Mouse (Mus musculus) intestine, embryonic 16.5 days (tissue): ENCODE results near the gene Atg7. TPM values are rescaled to one million over a fixed set of nuclear protein-coding genes. Genes with fewer than 3 reads are reported as not detected.

Source experiments
- ATAC-seq: fragments of 200-750 bp; cut with Nextera tagmentation; 2 replicates; pipeline ENCODE4 v1.8.0; 2017; ENCODE audit warnings: moderate TSS enrichment, moderate library complexity
- H3K27ac ChIP-seq: fragments of 300-500 bp; sonication (generic); 2 replicates; pipeline ENCODE4 v1.5.1; 2014; ENCODE audit warnings: mild to moderate bottlenecking, low read length
- H3K27me3 ChIP-seq: fragments of 300-500 bp; sonication (generic); replicated peaks from 2 replicates; pipeline ENCODE4 v1.6.1; 2014; ENCODE audit warnings: low read length, control low read depth, mixed read lengths; ENCODE audit not compliant: control insufficient read depth, insufficient read depth
- H3K36me3 ChIP-seq: fragments of 300-500 bp; sonication (generic); 2 replicates; pipeline ENCODE4 v1.6.1; 2014; ENCODE audit warnings: low read length, control low read depth; ENCODE audit not compliant: control insufficient read depth, insufficient read depth
- H3K4me1 ChIP-seq: fragments of 300-500 bp; sonication (generic); 2 replicates; pipeline ENCODE4 v1.6.1; 2014; ENCODE audit warnings: low read length, control low read depth, mixed read lengths; ENCODE audit not compliant: control insufficient read depth, insufficient read depth
- H3K4me2 ChIP-seq: fragments of 300-500 bp; sonication (generic); 2 replicates; pipeline ENCODE4 v1.6.1; 2014; ENCODE audit warnings: low read depth, low read length, control low read depth
- H3K4me3 ChIP-seq: fragments of 300-500 bp; sonication (generic); 2 replicates; pipeline ENCODE4 v1.5.1; 2014; ENCODE audit warnings: mild to moderate bottlenecking, low read length
- H3K9ac ChIP-seq: fragments of 300-500 bp; sonication (generic); 2 replicates; pipeline ENCODE4 v1.6.1; 2014; ENCODE audit warnings: low read depth, low read length
- H3K9me3 ChIP-seq: fragments of 300-500 bp; sonication (generic); 2 replicates; pipeline ENCODE4 v1.6.1; 2016; ENCODE audit warnings: low read length, control low read depth; ENCODE audit not compliant: control insufficient read depth
- WGBS: fragments of 180-500 bp; shearing (Covaris S2); extraction: QIAGEN DNeasy Blood & Tissue Kit; methylation state at CpG from one replicate; pipeline ENCODE4 v1.1.7; 2014; 5-methylcytosine and 5-hydroxymethylcytosine counted together
- polyA plus RNA-seq: library from polyadenylated mRNA; unstranded; fragments of >200 nt; fragmentation: Nextera tagmentation; extraction: Ambion mirVana; gene quantifications from 2 replicates; pipeline ENCODE4 v1.2.1, GENCODE M21; 2015

The Atg7 gene
- polyA plus RNA-seq, 1 experiment from 2014 or later = 25.5 TPM

- H3K27ac ChIP-seq = no peak overlapping the region
- no peak for ATAC-seq
- 57% methylated on average over 3 of the region's 3 CpGs for WGBS
These were observed 143.6 kb downstream of the Atg7 start for GRCm38 (mm10) chr6:114786461-114786860.

GRCm38 (mm10) chr6:114787606-114788005, 144.7 kb downstream of the Atg7 start:
- Histone ChIP-seq H3K27me3 (no peaks in the 10 kb centered on the region), H3K36me3 (no peaks in the 10 kb centered on the region), H3K4me2 (no peak overlapping the region), H3K4me1 (peaks cover 4% of the 10 kb centered on the region; the same call in 1 of the 2 replicates), H3K27ac (no peak overlapping the region), H3K4me3 (no peak overlapping the region), H3K9me3 (no peaks in the 10 kb centered on the region), H3K9ac (no peak overlapping the region)
- 60% methylated on average over 3 of the region's 3 CpGs for WGBS
- no peak for ATAC-seq

More at GRCm38 (mm10) chr6:114786461-114786860, 143.6 kb downstream of the Atg7 start:
- H3K9me3 ChIP-seq = no peaks in the 10 kb centered on the region
- H3K9ac ChIP-seq = no peak overlapping the region
- H3K4me3 ChIP-seq = no peak overlapping the region
- no peaks in the 10 kb centered on the region for H3K27me3 ChIP-seq
- H3K4me1 ChIP-seq = peaks cover 12% of the 10 kb centered on the region
- H3K4me2 ChIP-seq = no peak overlapping the region
- H3K36me3 ChIP-seq = no peaks in the 10 kb centered on the region

- Histone ChIP-seq H3K27ac (no peak overlapping the region), H3K4me1 (no peaks in the 10 kb centered on the region), H3K36me3 (no peaks in the 10 kb centered on the region), H3K4me3 (no peak overlapping the region), H3K9me3 (no peaks in the 10 kb centered on the region), H3K27me3 (no peaks in the 10 kb centered on the region), H3K4me2 (no peak overlapping the region), H3K9ac (no peak overlapping the region)
- WGBS = 80% methylated on average over 4 of the region's 4 CpGs
- no peak for ATAC-seq
These were observed 145.8 kb downstream of the Atg7 start for GRCm38 (mm10) chr6:114788663-114789062.

- no peaks in the 10 kb centered on the region for H3K27me3 ChIP-seq
- ATAC-seq = no peak
- H3K9ac ChIP-seq = no peak overlapping the region
- H3K4me2 ChIP-seq = no peak overlapping the region
- H3K9me3 ChIP-seq = no peaks in the 10 kb centered on the region
- H3K36me3 ChIP-seq = no peaks in the 10 kb centered on the region
- WGBS = 82% methylated on average over 2 of the region's 2 CpGs
- no peaks in the 10 kb centered on the region for H3K4me1 ChIP-seq
- H3K4me3 ChIP-seq = no peak overlapping the region
- no peak overlapping the region for H3K27ac ChIP-seq
These were observed 147.2 kb downstream of the Atg7 start for GRCm38 (mm10) chr6:114790084-114790483.

GRCm38 (mm10) chr6:114790902-114791301, 148.0 kb downstream of the Atg7 start:
- Histone ChIP-seq H3K9me3 (no peaks in the 10 kb centered on the region), H3K4me3 (no peak overlapping the region), H3K4me2 (no peak overlapping the region), H3K9ac (no peak overlapping the region), H3K4me1 (no peaks in the 10 kb centered on the region; the same call in 1 of the 2 replicates), H3K27ac (no peak overlapping the region), H3K27me3 (no peaks in the 10 kb centered on the region), H3K36me3 (no peaks in the 10 kb centered on the region)
- no peak for ATAC-seq
- WGBS = 79% methylated on average over 7 of the region's 7 CpGs

GRCm38 (mm10) chr6:114791846-114792245, 148.9 kb downstream of the Atg7 start:
- Histone ChIP-seq H3K9ac (no peak overlapping the region), H3K4me2 (no peak overlapping the region), H3K9me3 (no peaks in the 10 kb centered on the region), H3K27me3 (no peaks in the 10 kb centered on the region), H3K4me3 (no peak overlapping the region), H3K36me3 (no peaks in the 10 kb centered on the region), H3K27ac (no peak overlapping the region), H3K4me1 (no peaks in the 10 kb centered on the region; the same call in 1 of the 2 replicates)
- ATAC-seq = no peak
- 78% methylated on average over 4 of the region's 4 CpGs for WGBS

- peaks cover 4% of the 10 kb centered on the region; the same call in 1 of the 2 replicates for H3K4me1 ChIP-seq
- WGBS = 92% methylated on average over 9 of the region's 9 CpGs
- ATAC-seq = no peak
- no peaks in the 10 kb centered on the region for H3K27me3 ChIP-seq
- no peaks in the 10 kb centered on the region for H3K9me3 ChIP-seq
- no peak overlapping the region for H3K4me3 ChIP-seq
- no peak overlapping the region for H3K27ac ChIP-seq
- H3K9ac ChIP-seq = no peak overlapping the region
- H3K36me3 ChIP-seq = no peaks in the 10 kb centered on the region
- H3K4me2 ChIP-seq = no peak overlapping the region
These were observed 151.8 kb downstream of the Atg7 start for GRCm38 (mm10) chr6:114794706-114795105.

- no peak for ATAC-seq
- H3K4me2 ChIP-seq = no peak overlapping the region
- H3K27ac ChIP-seq = no peak overlapping the region
- H3K9ac ChIP-seq = no peak overlapping the region
- H3K9me3 ChIP-seq = no peaks in the 10 kb centered on the region
- no peak overlapping the region for H3K4me3 ChIP-seq
- WGBS = 71% methylated on average over 7 of the region's 7 CpGs
- no peaks in the 10 kb centered on the region for H3K27me3 ChIP-seq
- H3K36me3 ChIP-seq = no peaks in the 10 kb centered on the region
- H3K4me1 ChIP-seq = peaks cover 8% of the 10 kb centered on the region; the same call in 1 of the 2 replicates
These were observed 152.9 kb downstream of the Atg7 start for GRCm38 (mm10) chr6:114795706-114796325.

- Histone ChIP-seq H3K27me3 (no peaks in the 10 kb centered on the region), H3K36me3 (no peaks in the 10 kb centered on the region), H3K9ac (no peak overlapping the region), H3K4me1 (peaks cover 26% of the 10 kb centered on the region), H3K4me2 (no peak overlapping the region), H3K9me3 (no peaks in the 10 kb centered on the region), H3K27ac (no peak overlapping the region), H3K4me3 (no peak overlapping the region)
- 66% methylated on average over 5 of the region's 5 CpGs for WGBS
- ATAC-seq = no peak
These were observed 155.0 kb downstream of the Atg7 start for GRCm38 (mm10) chr6:114797901-114798300.

GRCm38 (mm10) chr6:114798715-114799114, 155.8 kb downstream of the Atg7 start:
- H3K27me3 ChIP-seq = no peaks in the 10 kb centered on the region
- no peaks in the 10 kb centered on the region for H3K36me3 ChIP-seq
- no peak overlapping the region for H3K9ac ChIP-seq
- no peak overlapping the region for H3K4me3 ChIP-seq
- peaks cover 29% of the 10 kb centered on the region for H3K4me1 ChIP-seq
- H3K27ac ChIP-seq = no peak overlapping the region
- no peaks in the 10 kb centered on the region for H3K9me3 ChIP-seq
- H3K4me2 ChIP-seq = no peak overlapping the region
- WGBS = 48% methylated on average over 4 of the region's 4 CpGs
- ATAC-seq = no peak
